Mouse (Mus musculus) midbrain, embryonic 14.5 days (tissue): ENCODE results near the gene Usb1. TPM values are rescaled to one million over a fixed set of nuclear protein-coding genes. Genes with fewer than 3 reads are reported as not detected.
"Not testable (repeated sequence)": the region's sequence is repeated elsewhere in the genome, so short reads cannot be mapped to it uniquely, and the experiment has no call there.

Experiments
- ATAC-seq: fragments of 200-750 bp; cut with Nextera tagmentation; 2 replicates; pipeline ENCODE4 v1.8.0; 2017; ENCODE audit warnings: moderate number of reproducible peaks, moderate library complexity; ENCODE audit not compliant: low FRiP score, low TSS enrichment
- DNase-seq: peaks from one replicate; pipeline ENCODE4 v3.0.0-alpha.2; 2015
- H3K27ac ChIP-seq: fragments of 300-500 bp; sonication (generic); replicated peaks from 2 replicates; pipeline ENCODE4 v1.5.1; 2014; ENCODE audit warnings: mild to moderate bottlenecking, low read depth, low read length, moderate library complexity
- H3K27me3 ChIP-seq: fragments of 300-500 bp; sonication (generic); 2 replicates; pipeline ENCODE4 v1.6.1; 2014; ENCODE audit warnings: low read length, control low read depth, mixed read lengths; ENCODE audit not compliant: control insufficient read depth, insufficient read depth
- H3K36me3 ChIP-seq: fragments of 300-500 bp; sonication (generic); 2 replicates; pipeline ENCODE4 v1.6.1; 2014; ENCODE audit warnings: low read length, control low read depth; ENCODE audit not compliant: control insufficient read depth, insufficient read depth
- H3K4me1 ChIP-seq: fragments of 300-500 bp; sonication (generic); 2 replicates; pipeline ENCODE4 v1.6.1; 2014; ENCODE audit warnings: mild to moderate bottlenecking, antibody characterized with exemption, low read length, control low read depth; ENCODE audit not compliant: control insufficient read depth, insufficient read depth
- H3K4me2 ChIP-seq: fragments of 300-500 bp; sonication (generic); 2 replicates; pipeline ENCODE4 v1.6.1; 2014; ENCODE audit warnings: mild to moderate bottlenecking, low read length, moderate library complexity
- H3K4me3 ChIP-seq: fragments of 300-500 bp; sonication (generic); replicated peaks from 2 replicates; pipeline ENCODE4 v1.5.1; 2014; ENCODE audit warnings: low read depth, low read length
- H3K9ac ChIP-seq: fragments of 300-500 bp; sonication (generic); replicated peaks from 2 replicates; pipeline ENCODE4 v1.6.1; 2014; ENCODE audit warnings: mild to moderate bottlenecking, low read length, moderate library complexity
- H3K9me3 ChIP-seq: fragments of 300-500 bp; sonication (generic); 2 replicates; pipeline ENCODE4 v1.6.1; 2016; ENCODE audit warnings: low read length, control low read depth, mixed read lengths; ENCODE audit not compliant: control insufficient read depth
- WGBS: fragments of 180-500 bp; shearing (Covaris S2); extraction: QIAGEN DNeasy Blood & Tissue Kit; methylation state at CpG from one replicate; pipeline ENCODE4 v1.1.7; 2014; 5-methylcytosine and 5-hydroxymethylcytosine counted together
- polyA plus RNA-seq: library from polyadenylated mRNA; unstranded; fragments of >200 nt; fragmentation: Nextera tagmentation; extraction: Ambion mirVana; gene quantifications from 2 replicates; pipeline ENCODE4 v1.2.1, GENCODE M21; 2014

Usb1 gene
- polyA plus RNA-seq, 1 experiment from 2014 or later = 32.0 TPM

DNA sequence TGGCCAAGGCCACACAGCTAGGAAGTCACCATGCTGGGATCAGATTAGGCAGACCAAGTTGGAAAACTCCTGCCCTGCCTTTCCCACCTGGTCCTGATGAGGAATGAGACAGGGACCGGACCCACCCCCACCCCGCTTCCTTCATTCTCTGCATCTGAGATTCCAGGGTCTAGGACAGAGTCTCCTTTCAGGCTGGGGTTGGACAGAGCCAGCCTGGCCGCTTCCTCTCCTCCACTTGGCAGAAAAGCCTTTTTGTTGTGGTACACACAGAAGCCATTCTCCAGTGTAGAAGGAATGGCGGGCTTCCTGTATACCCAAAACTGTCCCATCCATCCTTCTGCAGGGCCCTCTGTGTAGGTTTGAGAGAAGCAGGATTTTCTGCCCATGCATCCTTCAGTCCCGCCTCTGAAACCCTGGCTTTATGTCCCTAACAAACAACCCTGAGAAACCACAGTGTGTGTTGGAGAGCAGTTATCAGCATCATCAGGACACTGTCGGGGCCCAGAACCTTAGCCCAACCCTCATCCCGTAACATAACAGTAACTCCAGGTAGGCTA, 43.4 kb downstream of the Usb1 start:
- Histone ChIP-seq H3K27ac (no peak overlapping the region), H3K4me1 (no peaks in the 10 kb centered on the region), H3K36me3 (peaks cover 23% of the 10 kb centered on the region), H3K27me3 (no peaks in the 10 kb centered on the region), H3K9ac (no peak overlapping the region), H3K4me3 (no peak overlapping the region), H3K4me2 (no peak overlapping the region), H3K9me3 (no peaks in the 10 kb centered on the region)
- 92% methylated on average over 7 of the region's 7 CpGs for WGBS
- DNase-seq = no peak
- ATAC-seq = no peak

DNA sequence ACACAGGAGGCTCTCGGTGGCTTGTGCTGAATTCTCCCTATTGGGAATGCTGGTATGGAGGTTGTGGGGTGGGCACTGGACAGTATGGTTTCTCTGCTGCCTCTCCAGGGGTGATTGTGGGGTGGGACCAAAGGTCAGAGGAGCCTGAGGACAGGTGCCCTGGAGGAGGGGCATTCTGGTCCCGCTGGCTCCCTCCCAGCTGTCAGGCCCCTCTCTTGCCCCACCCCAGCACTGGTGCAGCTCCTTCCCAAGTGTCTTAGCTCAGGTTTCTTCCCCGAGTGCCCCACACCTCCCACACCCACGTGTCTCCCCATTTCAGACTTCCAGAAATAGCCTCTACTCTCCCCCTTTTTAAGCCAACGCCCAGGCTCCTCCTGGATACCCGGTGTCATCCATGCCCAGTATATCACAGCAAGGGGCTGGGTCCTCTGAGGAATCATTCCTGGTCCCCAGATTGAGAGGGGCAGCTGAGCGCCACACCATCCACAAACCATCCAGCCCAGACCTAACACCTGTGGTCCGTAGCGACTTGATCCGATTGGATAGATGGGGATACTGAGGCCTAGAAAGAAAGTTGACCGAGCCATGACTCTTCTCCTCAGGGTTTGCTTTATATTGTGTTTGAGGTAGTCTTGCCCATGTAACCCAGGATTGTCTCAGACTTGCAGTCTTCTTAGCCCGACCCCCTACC, 44.4 kb downstream of the Usb1 start:
- ATAC-seq (no peak), DNase-seq (no peak)
- H3K27ac ChIP-seq = no peak overlapping the region

DNA sequence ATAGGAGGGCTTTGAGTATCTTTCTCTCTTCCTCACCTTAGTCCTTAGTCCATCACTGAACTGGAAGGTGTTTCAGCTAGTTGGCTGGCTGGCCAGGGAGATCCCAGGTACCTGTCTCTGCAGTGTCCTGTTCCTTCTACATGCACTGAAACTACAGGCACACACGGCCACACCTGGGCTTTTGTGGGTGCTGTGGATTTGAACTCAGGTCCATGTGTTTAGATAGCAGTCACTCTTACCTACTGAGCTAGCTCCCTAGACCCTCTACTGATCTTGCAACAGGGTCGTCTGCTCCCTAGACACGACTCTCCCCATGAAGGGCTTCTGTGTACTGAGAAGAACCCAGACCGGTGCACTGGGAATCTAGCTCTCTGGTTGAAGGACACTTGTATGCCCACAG, 45.0 kb downstream of the Usb1 start:
- H3K4me3 ChIP-seq = no peak overlapping the region
- no peak for DNase-seq
- no peak overlapping the region for H3K27ac ChIP-seq
- no peak overlapping the region for H3K9ac ChIP-seq
- no peak overlapping the region for H3K4me2 ChIP-seq
- whole genome bisulfite sequencing = 87% methylated on average over 4 of the region's 4 CpGs
- H3K27me3 ChIP-seq = no peaks in the 10 kb centered on the region
- ATAC-seq = no peak
- H3K9me3 ChIP-seq = no peaks in the 10 kb centered on the region
- no peaks in the 10 kb centered on the region for H3K4me1 ChIP-seq
- H3K36me3 ChIP-seq = peaks cover 12% of the 10 kb centered on the region

More for the DNA sequence above, 44.4 kb downstream of the Usb1 start:
- H3K9me3 ChIP-seq = no peaks in the 10 kb centered on the region
- no peak overlapping the region for H3K4me2 ChIP-seq
- H3K36me3 ChIP-seq = peaks cover 17% of the 10 kb centered on the region
- no peaks in the 10 kb centered on the region for H3K27me3 ChIP-seq
- H3K4me1 ChIP-seq = no peaks in the 10 kb centered on the region
- WGBS = 85% methylated on average over 12 of the region's 12 CpGs
- H3K9ac ChIP-seq = no peak overlapping the region
- H3K4me3 ChIP-seq = no peak overlapping the region

DNA sequence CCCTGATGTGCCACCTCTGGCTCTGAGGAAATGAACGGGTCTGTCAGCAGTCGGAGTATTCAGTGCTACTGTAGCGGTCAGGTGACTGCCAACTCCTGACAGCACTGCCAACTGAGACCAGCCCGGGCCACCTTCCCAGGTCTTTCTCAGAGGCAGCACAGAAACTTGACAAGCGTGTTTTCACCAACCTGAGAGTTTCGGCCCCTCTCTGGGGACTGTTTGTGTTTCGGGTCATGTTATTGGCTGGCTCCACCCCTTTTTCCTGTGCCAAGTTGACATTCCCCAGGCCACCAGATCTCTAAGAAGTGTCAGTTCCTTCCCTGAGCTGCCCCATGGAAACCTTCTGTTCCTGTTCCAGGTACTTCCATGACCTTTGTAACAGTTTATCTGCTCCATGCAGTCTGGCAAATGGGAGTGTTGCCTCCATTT, 45.8 kb downstream of the Usb1 start:
- no peak overlapping the region for H3K4me3 ChIP-seq
- H3K36me3 ChIP-seq = peaks cover 4% of the 10 kb centered on the region
- 71% methylated on average over 7 of the region's 7 CpGs for WGBS
- no peaks in the 10 kb centered on the region for H3K27me3 ChIP-seq
- H3K4me1 ChIP-seq = no peaks in the 10 kb centered on the region
- H3K9ac ChIP-seq = no peak overlapping the region
- no peaks in the 10 kb centered on the region for H3K9me3 ChIP-seq
- DNase-seq = no peak
- ATAC-seq = no peak
- no peak overlapping the region for H3K27ac ChIP-seq
- no peak overlapping the region for H3K4me2 ChIP-seq

DNA sequence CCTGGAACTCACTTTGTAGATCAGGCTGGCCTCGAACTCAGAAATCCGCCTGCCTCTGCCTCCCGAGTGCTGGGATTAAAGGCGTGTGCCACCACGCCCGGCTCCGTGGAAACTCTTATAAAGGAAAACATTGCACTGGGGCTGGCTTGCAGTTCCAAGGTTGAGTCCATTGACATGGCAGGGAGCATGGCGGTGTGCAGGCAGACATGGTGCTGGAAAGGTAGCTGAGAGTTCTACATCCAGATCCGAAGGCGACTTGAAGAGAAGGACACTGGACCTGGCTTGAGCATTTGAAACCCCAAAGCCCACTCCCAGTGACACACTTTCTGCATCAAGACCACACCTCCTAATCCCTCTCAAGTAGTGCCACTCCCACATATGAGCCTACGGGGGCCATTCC, 46.8 kb downstream of the Usb1 start:
- not testable (repeated sequence) for H3K27ac ChIP-seq, ATAC-seq, H3K4me2 ChIP-seq, H3K9ac ChIP-seq, H3K4me3 ChIP-seq, H3K36me3 ChIP-seq, DNase-seq, H3K27me3 ChIP-seq, H3K4me1 ChIP-seq, H3K9me3 ChIP-seq
- 95% methylated on average over 11 of the region's 11 CpGs for WGBS

DNA sequence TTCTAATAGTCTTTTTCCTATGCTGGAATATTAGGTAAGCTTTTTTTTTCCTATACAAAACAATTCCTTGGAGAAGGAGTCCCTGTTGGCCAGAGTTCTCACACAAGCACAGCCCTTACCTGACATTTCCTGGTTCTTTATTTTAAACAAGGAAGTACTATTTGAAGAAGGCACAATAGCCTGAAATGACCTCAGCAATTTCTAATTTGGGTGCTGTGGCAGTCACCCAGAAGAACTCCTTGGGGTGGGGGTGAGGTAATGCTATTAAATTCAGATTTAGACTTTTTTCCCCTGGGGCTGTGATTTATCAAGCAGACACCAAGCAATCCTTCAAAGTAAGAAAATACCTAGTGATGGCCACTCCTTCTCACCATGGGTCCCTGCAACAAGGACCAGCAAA, 48.9 kb downstream of the Usb1 start:
- ATAC-seq = no peak
- no peaks in the 10 kb centered on the region for H3K27me3 ChIP-seq
- no peaks in the 10 kb centered on the region for H3K4me1 ChIP-seq
- no peak for DNase-seq
- H3K9me3 ChIP-seq = 0 out of 2 replicates have a peak, but pooled peaks cover 3% of the 10 kb centered on the region
- H3K9ac ChIP-seq = no peak overlapping the region
- H3K36me3 ChIP-seq = no peaks in the 10 kb centered on the region
- H3K4me3 ChIP-seq = no peak overlapping the region
- no peak overlapping the region for H3K27ac ChIP-seq
- no peak overlapping the region for H3K4me2 ChIP-seq

DNA sequence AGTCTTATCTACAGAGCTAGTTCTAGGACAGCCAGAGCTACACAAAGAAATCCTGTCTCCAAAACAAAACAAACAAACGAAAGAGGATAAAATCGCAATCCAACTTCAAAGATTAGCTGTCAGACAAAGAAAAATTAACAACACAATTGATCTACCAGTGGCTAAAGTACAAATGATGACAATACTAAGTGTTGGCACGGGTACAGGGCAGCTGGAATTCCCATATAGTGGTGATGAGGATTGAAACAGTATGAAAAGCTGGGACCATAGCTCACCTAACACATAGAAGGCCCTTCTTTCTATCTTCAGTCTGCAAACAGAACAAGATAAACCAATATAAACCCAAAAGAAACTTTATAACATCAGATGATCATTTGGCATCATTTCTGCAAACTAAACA, 49.5 kb downstream of the Usb1 start:
- H3K9me3 ChIP-seq = 0 out of 2 replicates have a peak, but pooled peaks cover 3% of the 10 kb centered on the region
- DNase-seq (no peak), ATAC-seq (no peak)
- 86% methylated on average over 3 of the region's 3 CpGs for WGBS
- H3K4me3 ChIP-seq = no peak overlapping the region
- H3K27me3 ChIP-seq = no peaks in the 10 kb centered on the region
- no peaks in the 10 kb centered on the region for H3K36me3 ChIP-seq
- no peak overlapping the region for H3K27ac ChIP-seq
- H3K4me2 ChIP-seq = no peak overlapping the region
- H3K4me1 ChIP-seq = no peaks in the 10 kb centered on the region
- no peak overlapping the region for H3K9ac ChIP-seq

DNA sequence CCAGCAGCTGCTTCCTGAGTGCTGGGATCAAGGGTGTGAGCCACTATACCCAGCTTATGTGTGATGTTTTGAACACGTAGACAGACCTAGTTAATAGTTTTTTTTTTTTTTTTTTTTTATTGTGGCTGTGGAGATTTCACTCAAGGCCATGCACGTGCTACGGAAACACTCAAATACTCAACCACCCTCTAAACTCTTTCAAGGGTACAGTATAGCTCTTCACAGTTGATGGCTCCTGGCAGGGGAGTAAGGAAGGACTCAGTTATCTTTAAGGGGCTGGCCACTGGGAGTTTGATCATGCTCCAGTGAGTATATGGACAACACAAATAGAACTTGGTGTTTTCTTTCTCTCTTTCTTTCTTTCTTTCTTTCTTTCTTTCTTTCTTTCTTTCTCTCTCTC, 52.4 kb downstream of the Usb1 start:
- H3K9ac ChIP-seq = no peak overlapping the region
- 0 out of 2 replicates have a peak, but pooled peaks cover 3% of the 10 kb centered on the region for H3K9me3 ChIP-seq
- DNase-seq (no peak), ATAC-seq (no peak)
- no peaks in the 10 kb centered on the region for H3K27me3 ChIP-seq
- H3K36me3 ChIP-seq = no peaks in the 10 kb centered on the region
- no peak overlapping the region for H3K27ac ChIP-seq
- H3K4me2 ChIP-seq = no peak overlapping the region
- no peak overlapping the region for H3K4me3 ChIP-seq
- H3K4me1 ChIP-seq = no peaks in the 10 kb centered on the region
- 83% methylated on average over 3 of the region's 3 CpGs for WGBS

DNA sequence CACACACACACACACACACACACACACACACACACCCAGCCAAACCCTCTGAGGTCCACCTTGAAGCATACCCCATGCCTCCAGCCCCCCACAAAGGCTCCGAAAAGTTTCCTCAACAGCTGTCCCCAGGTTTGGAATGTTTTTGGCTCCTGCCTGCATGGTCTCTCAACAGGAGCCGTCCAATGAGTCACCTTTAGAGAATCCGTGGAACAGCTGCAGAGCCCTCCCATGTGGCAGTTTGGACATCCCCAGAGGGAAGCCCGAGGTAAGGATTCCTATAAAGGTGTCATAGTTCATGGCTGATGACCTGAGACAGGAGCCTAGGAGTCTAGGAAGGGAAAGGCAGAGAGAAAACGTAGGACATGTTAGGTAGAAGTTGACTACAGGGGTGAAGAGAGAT, 54.0 kb downstream of the Usb1 start:
- H3K4me1 ChIP-seq = no peaks in the 10 kb centered on the region
- no peak for DNase-seq
- H3K27me3 ChIP-seq = no peaks in the 10 kb centered on the region
- no peak overlapping the region for H3K27ac ChIP-seq
- H3K4me2 ChIP-seq = no peak overlapping the region
- H3K4me3 ChIP-seq = no peak overlapping the region
- ATAC-seq = no peak
- H3K36me3 ChIP-seq = no peaks in the 10 kb centered on the region
- H3K9ac ChIP-seq = no peak overlapping the region
- 83% methylated on average over 5 of the region's 5 CpGs for WGBS
- H3K9me3 ChIP-seq = 0 out of 2 replicates have a peak, but pooled peaks cover 3% of the 10 kb centered on the region
